Mouse (Mus musculus) heart, adult 2 months (tissue): ENCODE data around the gene Tbx15. TPM values are rescaled to one million over a fixed set of nuclear protein-coding genes. Genes with fewer than 3 reads are reported as not detected.

ENCODE experiments used
- DNase-seq, 2 experiments: peaks; one replicate each; pipeline ENCODE4 v3.0.0; 2021
- H3K27ac ChIP-seq: fragments of 200-600 bp; 2 replicates; pipeline ENCODE4 v1.8.1; 2022
- H3K27me3 ChIP-seq: fragments of 200-500 bp; 2 replicates; pipeline ENCODE4 v1.6.1; 2012; ENCODE audit warnings: mild to moderate bottlenecking, low read length, inconsistent platforms, mixed read lengths; ENCODE audit not compliant: control insufficient read depth, insufficient read depth
- H3K36me3 ChIP-seq: fragments of 200-500 bp; 2 replicates; pipeline ENCODE4 v1.6.1; 2012; ENCODE audit warnings: low read length, inconsistent platforms; ENCODE audit not compliant: control insufficient read depth, insufficient read depth
- H3K4me1 ChIP-seq: fragments of 200-500 bp; 2 replicates; pipeline ENCODE4 v1.6.1; 2011; ENCODE audit warnings: low read length; ENCODE audit not compliant: control insufficient read depth, insufficient read depth
- H3K4me3 ChIP-seq: fragments of 200-600 bp; 2 replicates; pipeline ENCODE4 v1.8.1; 2022
- H3K79me2 ChIP-seq: fragments of 200-500 bp; replicated peaks from 2 replicates; pipeline ENCODE4 v1.6.1; 2012; ENCODE audit warnings: mild to moderate bottlenecking, inconsistent platforms, low read length, moderate library complexity, mixed read lengths; ENCODE audit not compliant: control insufficient read depth, insufficient read depth
- H3K9ac ChIP-seq: fragments of 200-500 bp; 2 replicates; pipeline ENCODE4 v1.6.1; 2012; ENCODE audit warnings: low read depth, mild to moderate bottlenecking, control low read depth, inconsistent platforms, low read length, mixed read lengths
- CTCF ChIP-seq: fragments of 200-600 bp; IDR thresholded peaks from 2 replicates; pipeline ENCODE4 v1.8.1; 2022; ENCODE audit warnings: antibody characterized with exemption, mild to moderate bottlenecking, moderate library complexity
- EP300 ChIP-seq: fragments of 200-500 bp; IDR thresholded peaks from 2 replicates; pipeline ENCODE4 v1.6.1; 2011; ENCODE audit warnings: low read depth, low read length, control low read depth; ENCODE audit not compliant: insufficient read depth
- POLR2A ChIP-seq: fragments of 200-500 bp; IDR thresholded peaks from 2 replicates; pipeline ENCODE4 v1.6.1; 2011; ENCODE audit warnings: mild to moderate bottlenecking, low read depth, low read length, control low read depth; ENCODE audit not compliant: insufficient read depth
- WGBS: fragments of 180-500 bp; shearing (Covaris S2); methylation state at CpG from one replicate; pipeline ENCODE4 v1.1.7; 2018; 5-methylcytosine and 5-hydroxymethylcytosine counted together
- intact Hi-C: fragments of 180-260 bp; cut with DNase I; formaldehyde crosslinking; loops from one replicate; pipeline ENCODE4 v1.15.1; 2025
- polyA plus RNA-seq: library from polyadenylated mRNA; depleted of rRNA; stranded (reverse); fragments of >200 nt; gene quantifications from 2 replicates; pipeline ENCODE4 v1.2.3, GENCODE M21; 2012
- total RNA-seq, 2 experiments: library from RNA; stranded (reverse); gene quantifications; 2 replicates each; pipeline ENCODE4 v1.2.3; 2021

Gene Tbx15
- total and polyA plus RNA-seq, 3 experiments = 0.07 to 0.29 (median 0.27) TPM

GRCm38 (mm10) chr3:99256366-99256750 is 16.2 kb downstream of the Tbx15 start:
- Histone ChIP-seq H3K27me3 (peaks cover 44% of the 10 kb centered on the region), H3K9ac (no peak overlapping the region), H3K36me3 (no peaks in the 10 kb centered on the region), H3K27ac (no peak overlapping the region), H3K4me3 (no peak overlapping the region), H3K4me1 (no peaks in the 10 kb centered on the region), H3K79me2 (no peaks in the 10 kb centered on the region)
- 14% methylated on average over 11 of the region's 11 CpGs for WGBS
- no peak for DNase-seq
- intact Hi-C loops = loop anchor here (10.0 kb wide), 1 partner anchor 568 kb away; no protein-coding TSS in a partner anchor
- no peak for TF ChIP-seq EP300
- no peak for TF ChIP-seq CTCF
- TF ChIP-seq POLR2A = no peak

- H3K36me3 ChIP-seq = no peaks in the 10 kb centered on the region
- 13% methylated on average over 20 of the region's 20 CpGs for WGBS
- no peak overlapping the region for H3K9ac ChIP-seq
- no peaks in the 10 kb centered on the region for H3K4me1 ChIP-seq
- H3K27ac ChIP-seq = no peak overlapping the region
- no peak for DNase-seq
- peaks cover 47% of the 10 kb centered on the region for H3K27me3 ChIP-seq
- TF ChIP-seq EP300 (no peak), POLR2A (no peak), CTCF (no peak)
- H3K79me2 ChIP-seq = no peaks in the 10 kb centered on the region
- H3K4me3 ChIP-seq = no peak overlapping the region
- intact Hi-C loops = loop anchor here (10.0 kb wide), 1 partner anchor 568 kb away; no protein-coding TSS in a partner anchor
Observed at GRCm38 (mm10) chr3:99256766-99257165, 16.6 kb downstream of the Tbx15 start.

GRCm38 (mm10) chr3:99257586-99258577 is 17.7 kb downstream of the Tbx15 start:
- H3K27me3 ChIP-seq = peaks cover 51% of the 10 kb centered on the region
- no peak for TF ChIP-seq CTCF
- no peak for TF ChIP-seq POLR2A
- no peak for TF ChIP-seq EP300
- WGBS = 11% methylated on average over 29 of the region's 29 CpGs
- no peak for DNase-seq
- H3K9ac ChIP-seq = no peak overlapping the region
- intact Hi-C loops = loop anchor here (10.0 kb wide), 1 partner anchor 567 kb away; no protein-coding TSS in a partner anchor
- H3K4me1 ChIP-seq = no peaks in the 10 kb centered on the region
- no peaks in the 10 kb centered on the region for H3K79me2 ChIP-seq
- H3K4me3 ChIP-seq = no peak overlapping the region
- no peak overlapping the region for H3K27ac ChIP-seq
- no peaks in the 10 kb centered on the region for H3K36me3 ChIP-seq

GRCm38 (mm10) chr3:99259741-99260270 is 19.6 kb downstream of the Tbx15 start:
- H3K36me3 ChIP-seq = no peaks in the 10 kb centered on the region
- 20% methylated on average over 6 of the region's 6 CpGs for WGBS
- DNase-seq = no peak
- intact Hi-C loops = loop anchor here (10.0 kb wide), 1 partner anchor 565 kb away; no protein-coding TSS in a partner anchor
- TF ChIP-seq POLR2A (no peak), EP300 (no peak), CTCF (no peak)
- H3K27me3 ChIP-seq = peaks cover 44% of the 10 kb centered on the region
- no peaks in the 10 kb centered on the region for H3K4me1 ChIP-seq
- H3K79me2 ChIP-seq = no peaks in the 10 kb centered on the region
- no peak overlapping the region for H3K27ac ChIP-seq
- no peak overlapping the region for H3K9ac ChIP-seq
- H3K4me3 ChIP-seq = no peak overlapping the region

GRCm38 (mm10) chr3:99260395-99260794 is 20.2 kb downstream of the Tbx15 start:
- WGBS = 37% methylated on average over 2 of the region's 2 CpGs
- H3K4me1 ChIP-seq = no peaks in the 10 kb centered on the region

More at GRCm38 (mm10) chr3:99260395-99260794, 20.2 kb downstream of the Tbx15 start:
- Histone ChIP-seq H3K9ac (no peak overlapping the region), H3K27me3 (peaks cover 43% of the 10 kb centered on the region), H3K27ac (no peak overlapping the region), H3K79me2 (no peaks in the 10 kb centered on the region), H3K4me3 (no peak overlapping the region), H3K36me3 (no peaks in the 10 kb centered on the region)
- TF ChIP-seq POLR2A (no peak), CTCF (no peak), EP300 (no peak)
- intact Hi-C loops = no loop called here
- DNase-seq = no peak
